Mouse (Mus musculus): ENCODE results near the gene Fxr2.

DNA sequence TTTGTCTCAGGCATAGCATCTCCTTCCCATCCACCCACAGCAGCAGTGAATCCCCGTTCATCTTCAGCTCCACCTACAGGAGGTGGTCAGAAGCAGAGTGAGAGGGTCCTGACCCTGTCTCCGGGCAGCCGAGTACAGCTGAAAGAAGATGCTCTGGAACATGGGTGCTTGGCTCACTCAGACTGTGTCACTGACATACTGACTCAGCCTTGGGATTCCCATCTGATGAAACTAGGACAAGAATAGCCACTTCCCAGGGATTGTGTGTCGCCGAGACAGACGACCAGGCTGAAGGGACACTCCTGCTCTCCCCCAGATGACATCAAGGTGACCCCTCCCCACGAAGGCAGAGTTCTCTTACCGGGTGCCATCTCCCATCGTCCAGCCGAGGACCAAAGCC lies 16.0 kb upstream of the Fxr2 start:
- TF ChIP-seq POLR2A (IDR thresholded peaks at IDR 0.05; ENCODE audit: insufficient read length, low read depth) (no peak), MAX (IDR thresholded peaks at IDR 0.05; ENCODE audit: low read depth) (no peak), E2F4 (IDR thresholded peaks at IDR 0.05; ENCODE audit: insufficient read depth) (no peak), REST (IDR thresholded peaks at IDR 0.05; ENCODE audit: insufficient read depth, insufficient read length) (no peak), SRF (IDR thresholded peaks at IDR 0.05; ENCODE audit: control insufficient read depth, insufficient read length, low read depth) (no peak), TCF12 (IDR thresholded peaks at IDR 0.05; ENCODE audit: insufficient read depth, poor library complexity, severe bottlenecking) (no peak), MYOD1 (IDR thresholded peaks at IDR 0.05; ENCODE audit: control insufficient read depth in 1 of 3, insufficient read length in 2 of 3, low read depth in 2 of 3) (no peak), TCF3 (IDR thresholded peaks at IDR 0.05; ENCODE audit: insufficient read length, low read depth) (no peak), USF1 (IDR thresholded peaks at IDR 0.05; ENCODE audit: low read depth) (no peak)

Measured in myocyte (in vitro differentiated cells).